Mouse (Mus musculus) lung, postnatal 36 days (tissue): ENCODE data around the gene 2010109A12Rik.

Experiments used
- DNase-seq: peaks from one replicate; pipeline ENCODE4 v3.0.0; 2022; ENCODE audit warnings: mixed read lengths

The 2010109A12Rik gene

DNA sequence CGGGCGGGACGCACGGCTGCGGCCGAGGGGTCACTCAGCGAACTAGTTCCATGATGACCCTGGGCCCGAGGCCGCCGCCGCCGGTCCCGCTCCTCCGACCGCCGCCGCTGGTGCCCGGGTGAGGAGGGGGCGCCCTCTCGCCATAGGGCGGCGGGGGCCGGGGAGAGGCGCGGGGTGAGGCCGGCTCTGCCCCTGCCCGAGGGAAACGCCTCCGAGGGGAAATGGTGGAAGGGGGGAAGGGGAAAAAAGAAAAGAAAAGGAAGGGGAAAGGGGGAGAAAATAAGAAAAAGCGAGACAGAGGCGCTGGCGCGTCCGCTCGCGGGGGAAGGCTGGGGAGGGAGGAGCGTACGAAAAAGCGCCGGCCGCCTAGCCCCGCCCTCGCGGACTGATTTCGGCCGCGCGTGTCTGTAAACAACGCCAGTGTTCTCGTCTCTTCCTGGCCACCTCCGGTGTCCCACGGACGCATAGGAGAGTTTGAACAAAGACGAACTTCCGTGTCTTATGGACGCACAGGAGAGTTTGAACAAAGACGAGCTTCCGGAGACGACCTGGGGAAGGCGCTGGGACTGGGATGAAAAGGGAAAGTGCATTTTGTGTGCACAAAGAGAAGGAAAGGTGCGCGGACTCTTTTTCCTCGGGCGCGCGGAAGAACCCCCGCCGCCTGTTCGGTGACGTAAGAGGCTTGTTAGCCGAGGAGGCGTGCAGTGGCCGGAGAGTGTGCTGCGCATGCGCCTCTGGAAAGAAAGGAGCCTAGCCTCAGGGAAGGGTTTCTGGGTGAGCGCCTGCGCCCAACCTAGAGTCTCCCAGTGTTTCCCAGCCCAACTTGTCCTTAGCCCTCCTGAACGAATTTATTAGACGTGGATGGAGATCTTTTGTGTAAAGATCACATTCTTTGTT lies at the start of gene 2010109A12Rik, which contains the start of gene Ccni:
TSS of gene 2010109A12Rik (plus strand) at position 410 of the 897 bp plus-strand sequence.
TSS of gene Ccni (minus strand) at position 387 of the 897 bp plus-strand sequence.
- peak; percentile 96 for DNase-seq

DNA sequence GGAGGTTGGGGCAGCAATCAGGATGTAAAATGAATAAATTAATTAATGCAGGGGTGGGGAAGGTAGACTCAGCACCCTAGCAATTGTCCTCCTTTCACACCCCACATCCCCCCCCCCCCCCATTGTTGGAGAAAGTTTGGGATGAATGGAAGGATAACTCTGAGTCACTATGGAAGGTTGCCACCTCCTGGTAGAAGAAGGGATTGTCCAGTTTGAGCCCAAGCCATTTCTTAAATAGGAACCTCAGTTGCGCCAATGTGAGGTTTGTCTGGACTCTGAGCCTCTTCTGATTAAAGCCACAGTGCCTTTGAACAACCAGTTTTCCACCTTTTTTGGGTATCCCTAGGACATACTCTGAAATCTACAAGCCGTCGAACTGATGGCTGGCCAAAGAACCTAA lies 42.8 kb upstream of the 2010109A12Rik start:
- DNase-seq, result peak; percentile 86

GRCm38 (mm10) chr5:93167919-93168516 lies 38.3 kb upstream of the 2010109A12Rik start:
- DNase-seq, result no peak

- no peak for DNase-seq
These were observed 37.7 kb upstream of the 2010109A12Rik start for GRCm38 (mm10) chr5:93168654-93169053.

DNA sequence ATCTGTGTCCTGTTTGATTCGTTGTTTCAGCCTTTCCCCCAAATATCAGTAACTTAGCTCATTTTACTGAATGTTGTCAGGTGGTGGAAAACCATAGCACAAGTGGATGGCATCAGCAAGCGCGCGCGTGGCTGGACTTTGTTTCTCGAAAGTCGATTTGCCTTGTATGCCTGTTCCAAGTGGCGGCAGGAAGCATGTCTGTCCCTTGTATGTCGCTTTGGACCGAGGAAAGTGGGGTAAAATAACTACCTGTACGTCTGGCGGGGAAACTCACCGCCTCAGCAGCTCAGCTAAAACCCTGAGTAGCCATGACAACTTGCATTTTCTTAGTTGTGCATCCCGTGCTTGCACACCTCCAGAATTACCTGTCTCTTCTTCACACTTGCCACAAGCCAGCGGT lies 34.9 kb upstream of the 2010109A12Rik start:
- no peak for DNase-seq

DNA sequence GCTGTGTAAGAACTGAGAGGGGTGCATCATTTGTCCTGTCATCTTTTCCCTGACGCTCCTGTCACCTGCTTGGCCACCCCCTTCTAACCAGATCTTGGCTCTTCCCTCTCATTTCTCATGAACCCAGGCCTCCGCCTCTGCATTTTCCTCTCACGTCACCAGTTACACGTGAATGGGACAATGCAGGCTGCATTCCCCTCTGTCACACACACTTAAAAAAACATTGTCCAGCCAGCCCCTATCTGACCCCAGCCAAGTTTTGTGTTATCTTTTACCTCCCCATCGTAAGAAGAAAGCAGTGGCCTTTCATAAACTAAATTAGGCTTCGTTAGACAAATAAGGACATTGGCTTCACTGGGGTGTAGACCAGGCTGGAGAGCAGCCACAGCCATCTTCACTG lies 33.8 kb upstream of the 2010109A12Rik start:
- DNase-seq, result no peak

DNA sequence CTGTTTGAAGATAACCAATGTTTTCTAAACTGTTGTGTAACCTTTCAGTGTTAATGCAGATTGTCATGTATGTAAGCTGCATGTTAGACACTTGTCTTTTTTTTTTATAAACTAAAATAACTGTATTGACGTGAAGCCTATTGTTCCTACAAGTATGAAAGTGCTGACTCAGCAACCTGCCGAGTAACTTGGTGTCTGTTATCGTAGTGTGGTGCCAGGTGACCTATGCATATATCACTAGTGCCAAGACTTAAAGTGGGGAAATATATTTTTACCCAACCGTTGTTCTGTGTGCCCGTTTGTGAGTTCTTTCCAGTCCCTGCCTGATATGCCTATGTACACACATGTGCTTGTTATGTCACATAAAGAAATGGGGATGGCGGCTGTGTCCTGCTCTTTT lies 31.6 kb upstream of the 2010109A12Rik start:
- DNase-seq, result no peak

DNA sequence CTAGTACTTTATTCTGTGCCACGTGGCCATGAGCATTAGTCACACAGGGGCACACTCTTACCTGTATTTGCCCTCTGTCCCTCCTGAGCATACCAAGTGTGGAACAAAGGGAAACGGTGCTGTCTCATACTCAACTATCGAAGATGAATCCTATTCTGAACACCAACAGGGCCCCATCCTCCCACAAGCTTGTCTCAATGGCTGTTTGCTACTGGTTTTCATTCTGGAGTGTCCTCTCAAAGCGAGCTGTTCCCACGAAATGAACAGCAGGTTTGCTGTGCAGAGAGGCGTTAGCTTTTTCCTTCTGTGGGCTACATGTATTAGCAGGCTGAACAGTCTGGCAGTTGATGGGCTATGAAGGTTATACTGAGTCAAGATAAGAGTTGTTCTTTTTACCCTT lies 27.7 kb upstream of the 2010109A12Rik start:
- DNase-seq, result no peak

DNA sequence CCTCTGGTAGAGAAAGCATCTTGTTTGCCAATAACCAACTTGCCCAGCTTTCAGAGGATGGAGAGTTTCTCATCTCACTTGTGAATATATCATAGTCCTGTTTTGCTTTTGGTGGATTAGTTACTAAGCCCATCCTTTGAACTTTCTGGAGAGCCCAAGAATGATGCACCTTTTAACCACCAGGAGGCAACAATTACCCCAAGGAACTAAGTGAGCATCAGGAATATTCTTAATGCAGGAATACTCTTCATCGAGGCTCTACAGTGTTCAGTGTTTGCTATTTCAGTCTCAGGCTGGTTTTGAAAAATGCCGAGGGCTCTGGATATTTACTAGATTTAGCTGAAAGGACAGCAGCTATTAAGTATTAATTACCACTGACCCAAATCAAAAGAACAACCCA lies 26.1 kb upstream of the 2010109A12Rik start:
- peak; percentile 58 for DNase-seq

- no peak for DNase-seq
These were observed 23.0 kb upstream of the 2010109A12Rik start for GRCm38 (mm10) chr5:93183311-93183710.

DNA sequence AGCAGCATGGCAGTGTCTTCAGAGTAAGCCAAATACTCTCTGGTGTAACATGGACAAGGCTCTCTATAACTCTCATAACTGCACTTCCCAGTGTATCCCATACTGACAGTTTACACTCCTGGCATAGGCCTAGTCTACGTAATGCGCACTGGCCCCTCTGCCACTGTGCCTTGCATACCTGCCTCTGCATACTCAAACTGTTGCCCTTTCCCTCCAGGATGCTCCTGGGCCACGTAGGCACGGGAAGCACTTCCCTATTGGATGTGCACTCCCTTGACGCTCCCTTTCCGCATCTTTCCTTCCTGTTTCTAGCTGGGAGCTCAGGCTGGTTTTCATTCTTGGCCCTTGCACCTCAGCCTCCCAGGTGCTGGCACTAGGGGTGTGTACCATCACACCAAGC lies 21.8 kb upstream of the 2010109A12Rik start:
- DNase-seq, result no peak

DNA sequence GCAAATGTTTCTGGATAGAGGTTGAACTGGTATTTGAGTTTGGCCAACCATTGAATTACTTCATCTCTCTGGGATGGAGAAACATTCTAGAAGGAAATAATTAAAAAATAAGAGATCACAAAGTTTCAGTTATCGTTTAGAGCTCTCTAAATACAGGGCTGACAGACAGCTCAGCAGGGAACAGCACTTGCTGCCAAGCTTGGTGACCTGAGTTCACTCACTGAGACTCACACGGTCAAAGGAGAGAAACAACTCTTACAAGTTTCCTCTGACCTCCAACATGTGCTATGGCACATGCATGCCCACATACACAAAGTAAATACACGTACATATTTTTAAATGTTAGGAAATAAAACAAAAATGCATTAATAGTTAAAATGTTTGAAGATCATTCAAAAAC lies 16.7 kb upstream of the 2010109A12Rik start:
- DNase-seq, result no peak

DNA sequence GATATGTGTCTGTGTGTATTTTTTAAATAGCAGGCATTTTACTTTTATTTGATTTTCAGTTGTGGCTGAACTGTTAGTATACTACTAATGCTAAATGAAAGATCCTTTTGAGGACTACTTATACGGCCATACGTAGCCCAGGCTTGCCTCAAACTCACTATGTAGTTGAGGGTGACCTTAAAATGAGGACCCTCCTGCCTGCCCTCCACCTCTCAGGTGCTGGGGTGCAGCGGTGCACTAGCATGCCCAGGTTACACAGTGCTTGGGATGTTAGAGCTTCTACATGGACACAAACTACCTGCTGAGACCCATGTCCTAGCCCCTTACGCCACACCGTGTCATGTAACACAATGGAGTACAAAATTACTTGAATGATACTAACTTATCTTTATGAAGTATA lies 15.9 kb upstream of the 2010109A12Rik start:
- no peak for DNase-seq

GRCm38 (mm10) chr5:93198232-93198631 lies 8.1 kb upstream of the 2010109A12Rik start:
- DNase-seq, result no peak

GRCm38 (mm10) chr5:93201181-93201580 lies 5.1 kb upstream of the 2010109A12Rik start:
- DNase-seq, result no peak

DNA sequence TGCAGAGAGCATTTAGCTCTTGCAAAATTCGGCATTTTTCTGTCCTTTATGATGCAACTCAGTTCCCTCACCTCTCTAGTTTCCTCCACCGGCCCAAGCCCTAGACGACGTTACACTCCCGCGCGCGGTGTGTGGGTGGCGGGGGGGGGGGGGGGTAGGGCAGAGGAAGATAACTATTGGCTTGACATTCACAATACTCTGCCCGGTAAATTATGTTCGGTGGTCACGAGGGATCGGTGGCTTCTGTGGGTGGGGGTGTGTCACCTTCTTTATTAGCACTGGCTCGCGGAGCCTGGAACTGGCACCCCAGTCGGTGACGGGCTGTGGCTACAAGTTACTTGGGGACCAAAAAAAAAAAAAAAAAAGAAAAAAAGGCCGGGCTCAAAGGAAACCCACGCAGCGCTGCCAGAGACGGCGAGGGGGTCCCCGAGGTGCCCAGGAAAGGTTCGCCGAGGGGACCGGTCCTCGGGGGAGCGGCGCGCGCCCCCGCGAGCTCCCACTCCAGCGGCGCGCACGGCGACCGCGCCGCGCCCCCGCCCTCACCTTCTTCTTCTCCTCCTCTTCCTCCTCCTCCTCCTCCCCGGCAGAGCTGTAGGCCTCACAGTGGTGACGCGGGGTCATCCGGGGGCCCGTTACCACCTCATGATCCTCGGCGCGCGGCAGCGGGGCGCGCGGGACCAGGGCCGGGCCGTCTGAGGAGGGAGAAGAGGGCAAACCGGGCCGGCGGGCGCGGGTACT lies 778 bp upstream of the 2010109A12Rik start:
- DNase-seq, result peak; percentile 78

- DNase-seq, result peak; percentile 60
These were observed 659 bp downstream of the 2010109A12Rik start for GRCm38 (mm10) chr5:93207006-93207348.

DNA sequence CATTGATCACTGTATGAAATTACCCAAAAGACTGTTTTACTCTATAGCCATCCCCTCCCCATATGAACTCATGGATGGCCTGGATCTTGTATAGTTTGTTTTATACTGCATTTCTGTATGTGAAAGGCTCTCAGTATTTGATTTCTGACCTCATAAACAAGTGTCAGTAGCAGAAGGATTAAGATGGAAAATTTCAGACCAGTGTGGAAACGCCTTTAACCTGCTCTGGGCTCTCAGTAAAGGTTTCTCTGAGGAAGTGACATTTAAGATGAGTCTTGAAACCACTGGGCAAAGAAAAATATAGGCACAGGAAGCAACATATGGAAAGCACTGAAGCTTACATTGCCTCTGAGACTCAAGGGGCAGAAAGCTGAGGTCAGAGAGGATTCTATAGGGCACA lies 1.2 kb downstream of the 2010109A12Rik start:
- no peak for DNase-seq

- DNase-seq, result no peak
These were observed 12.1 kb downstream of the 2010109A12Rik start for GRCm38 (mm10) chr5:93218375-93218774.

DNA sequence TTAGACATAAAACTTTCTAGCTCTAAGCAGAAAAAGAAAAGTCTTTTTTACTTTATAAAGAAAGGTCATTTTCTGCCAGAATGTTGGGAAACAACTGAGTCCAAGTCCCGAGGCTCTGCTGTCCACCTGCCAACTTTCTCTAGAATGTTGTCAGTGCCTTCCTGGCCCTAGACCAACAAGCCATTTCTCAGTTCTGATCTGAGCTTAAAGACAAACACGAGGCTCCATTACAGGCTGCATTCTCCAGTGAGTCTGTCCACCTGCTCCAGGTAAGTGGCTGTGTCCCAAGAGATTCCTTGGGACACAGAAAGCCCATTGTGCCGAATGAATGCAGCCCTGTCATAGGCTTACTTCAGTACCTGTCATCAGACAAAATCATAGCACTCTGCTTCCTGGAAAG lies 15.3 kb downstream of the 2010109A12Rik start:
- DNase-seq, result peak; percentile 68

GRCm38 (mm10) chr5:93224549-93224948 lies 18.2 kb downstream of the 2010109A12Rik start:
- DNase-seq, result no peak

DNA sequence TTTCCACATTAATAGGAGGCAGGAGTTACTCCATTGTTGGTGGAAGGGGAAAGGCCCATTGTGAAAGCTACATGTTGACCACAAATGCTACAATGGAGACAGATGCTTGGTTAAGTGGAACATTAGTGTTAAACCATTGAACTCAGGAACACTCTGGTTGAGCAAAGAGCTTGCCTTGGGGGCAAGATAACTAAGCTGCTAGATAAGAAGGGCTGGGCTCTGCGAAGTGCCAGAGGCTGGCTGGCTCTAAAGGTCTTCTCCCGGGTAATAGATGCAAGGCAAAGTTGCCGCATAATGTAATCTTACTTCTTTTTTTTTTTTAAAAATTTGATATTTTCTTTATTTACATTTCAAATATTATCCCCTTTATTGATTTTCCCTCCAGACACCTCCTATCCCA lies 20.8 kb downstream of the 2010109A12Rik start:
- DNase-seq, result no peak

- no peak for DNase-seq
These were observed 23.2 kb downstream of the 2010109A12Rik start for GRCm38 (mm10) chr5:93229527-93229926.

DNA sequence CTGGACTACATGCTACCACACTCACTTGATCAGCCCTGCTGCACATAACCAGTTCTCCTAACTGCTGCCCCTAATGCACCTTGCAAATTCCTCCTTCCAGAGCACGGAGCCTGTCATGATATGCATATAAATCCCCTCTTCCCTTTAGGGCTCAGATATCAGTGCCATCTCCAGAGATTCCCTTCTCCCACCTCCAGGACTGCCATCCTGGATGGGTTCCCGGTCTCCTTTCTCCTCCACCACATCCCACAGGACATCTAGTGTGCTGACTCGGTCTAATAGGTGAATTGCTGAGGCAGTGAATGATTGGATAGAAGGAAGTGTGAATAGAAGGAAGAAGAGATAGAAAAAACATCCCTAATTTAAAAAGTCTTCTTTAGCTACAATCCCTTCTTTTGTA lies 25.4 kb downstream of the 2010109A12Rik start:
- no peak for DNase-seq
